12 mouse cellular contexts compared by ENCODE assay signal in the genomic region with DNA sequence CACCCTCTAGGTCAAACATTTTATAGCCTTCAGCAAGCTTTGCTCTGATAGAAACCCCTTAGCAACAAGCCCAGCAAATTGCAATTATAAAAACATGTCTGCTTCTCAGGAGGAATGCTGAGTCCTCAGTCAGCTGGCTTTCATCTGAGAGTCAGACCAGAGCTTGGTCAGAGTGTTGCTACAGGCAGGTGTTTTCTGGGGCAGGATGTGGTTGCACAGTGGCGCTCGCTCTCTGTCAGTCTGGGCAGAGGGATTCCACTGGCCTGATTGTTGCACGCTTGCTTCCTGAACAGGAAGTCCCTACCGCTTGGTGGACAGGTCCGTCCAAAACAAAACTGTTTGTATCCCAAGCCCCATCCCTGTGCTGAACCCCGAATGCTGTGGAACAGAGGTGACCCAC. TPM values are rescaled to one million over a fixed set of nuclear protein-coding genes. Genes with fewer than 3 reads are reported as not detected.
DNase-seq lines count a peak whose midpoint lies in the region; ATAC-seq and TF ChIP-seq lines count a peak whose summit lies in the region.
"Had no signal": no experiment of that assay in that cellular context is flagged by ENCODE, and none has a peak within 500 bp of the region (broad histone marks: within the 10 kb centered on the region; RNA-seq: fewer than 3 reads in every experiment).

No protein-coding gene starts in this region.

- H3K4me3 ChIP-seq in lung, embryonic 15.5 days, result no peak overlapping the region
- H3K4me3 ChIP-seq in intestine, embryonic 15.5 days (replicated peaks), result no peak overlapping the region
- no peak overlapping the region for H3K4me3 ChIP-seq in stomach, postnatal 0 days (ENCODE audit: low read depth, low read length)
- no peak overlapping the region for H3K4me3 ChIP-seq in neural tube, embryonic 15.5 days (replicated peaks)
- H3K4me3 ChIP-seq: limb, embryonic 12.5 days had no signal

- H3K9ac ChIP-seq in lung, embryonic 15.5 days, result no peak overlapping the region
- no peak overlapping the region for H3K9ac ChIP-seq in intestine, embryonic 15.5 days
- H3K9ac ChIP-seq in stomach, postnatal 0 days (ENCODE audit: low read length), result no peak overlapping the region
- no peak overlapping the region for H3K9ac ChIP-seq in neural tube, embryonic 15.5 days (replicated peaks)
- H3K9ac ChIP-seq: limb, embryonic 12.5 days had no signal

- no peaks in the 10 kb centered on the region for H3K9me3 ChIP-seq in lung, embryonic 15.5 days
- H3K9me3 ChIP-seq in intestine, embryonic 15.5 days, result no peaks in the 10 kb centered on the region
- no peaks in the 10 kb centered on the region for H3K9me3 ChIP-seq in stomach, postnatal 0 days (ENCODE audit: control insufficient read depth, low read length)
- no peaks in the 10 kb centered on the region for H3K9me3 ChIP-seq in neural tube, embryonic 15.5 days (replicated peaks)
- H3K9me3 ChIP-seq: limb, embryonic 12.5 days had no signal

- peak overlapping the region; percentile 39; the same call in 1 of the 2 replicates for H3K4me2 ChIP-seq in lung, embryonic 15.5 days
- H3K4me2 ChIP-seq in intestine, embryonic 15.5 days (replicated peaks), result peak overlapping the region; percentile 31
- H3K4me2 ChIP-seq in stomach, postnatal 0 days (replicated peaks; ENCODE audit: low read depth), result no peak overlapping the region
- H3K4me2 ChIP-seq in neural tube, embryonic 15.5 days, result no peak overlapping the region
- H3K4me2 ChIP-seq: limb, embryonic 12.5 days had no signal

- TF ChIP-seq CTCF in stomach, postnatal 0 days (IDR thresholded peaks at IDR 0.05; ENCODE audit: low read depth), result no peak

- no peaks in the 10 kb centered on the region for H3K36me3 ChIP-seq in lung, embryonic 15.5 days
- H3K36me3 ChIP-seq in intestine, embryonic 15.5 days, result no peaks in the 10 kb centered on the region
- H3K36me3 ChIP-seq in stomach, postnatal 0 days (ENCODE audit: control insufficient read depth, insufficient read depth, low read length), result no peaks in the 10 kb centered on the region
- H3K36me3 ChIP-seq in neural tube, embryonic 15.5 days, result no peaks in the 10 kb centered on the region
- H3K36me3 ChIP-seq: limb, embryonic 12.5 days had no signal

- no peak overlapping the region for H3K27ac ChIP-seq in lung, embryonic 15.5 days
- no peak overlapping the region for H3K27ac ChIP-seq in intestine, embryonic 15.5 days
- H3K27ac ChIP-seq in stomach, postnatal 0 days (replicated peaks), result no peak overlapping the region
- no peak overlapping the region for H3K27ac ChIP-seq in neural tube, embryonic 15.5 days (replicated peaks)
- H3K27ac ChIP-seq: limb, embryonic 12.5 days had no signal

- 0 out of 2 replicates have a peak, but pooled peaks cover 3% of the 10 kb centered on the region for H3K27me3 ChIP-seq in lung, embryonic 15.5 days
- H3K27me3 ChIP-seq in intestine, embryonic 15.5 days (replicated peaks), result no peaks in the 10 kb centered on the region
- H3K27me3 ChIP-seq in stomach, postnatal 0 days (ENCODE audit: control insufficient read depth, insufficient read depth, low read length), result no peaks in the 10 kb centered on the region
- no peaks in the 10 kb centered on the region for H3K27me3 ChIP-seq in neural tube, embryonic 15.5 days (replicated peaks)
- H3K27me3 ChIP-seq: limb, embryonic 12.5 days had no signal

- 46% methylated on average over 6 of the region's 6 CpGs for WGBS in lung, embryonic 15.5 days
- 30% methylated on average over 6 of the region's 6 CpGs for whole genome bisulfite sequencing in intestine, embryonic 15.5 days
- 34% methylated on average over 6 of the region's 6 CpGs for WGBS in stomach, postnatal 0 days
- 73% methylated on average over 6 of the region's 6 CpGs for WGBS in neural tube, embryonic 15.5 days

- no peak for TF ChIP-seq EP300 in stomach, postnatal 0 days (optimal IDR thresholded peaks at IDR 0.05)

- no peak for DNase-seq in lung, postnatal 14 days
- DNase-seq in Muller cell, postnatal 12 days (ENCODE audit: inconsistent ontology term), result peak; percentile 36
- DNase-seq in stomach, postnatal 0 days (ENCODE audit: low spot score), result peak; percentile 29
- no peak for DNase-seq in kidney, postnatal 10 days
- no peak for DNase-seq in right cerebral cortex, postnatal 25 days
- DNase-seq: gastrocnemius, postnatal 36 days; kidney, postnatal 36 days had no signal

- ATAC-seq in lung, embryonic 15.5 days (ENCODE audit: borderline replicate concordance, extremely low read depth, low FRiP score, low TSS enrichment), result no peak
- ATAC-seq in intestine, embryonic 15.5 days, result peak; percentile 51; the same call in 1 of the 2 replicates
- 0 out of 2 replicates have a peak, but pooled peaks have one; percentile 33 for ATAC-seq in stomach, postnatal 0 days (ENCODE audit: low FRiP score, low TSS enrichment)
- ATAC-seq in neural tube, embryonic 15.5 days (ENCODE audit: low FRiP score), result no peak

- peaks cover 5% of the 10 kb centered on the region; the same call in 1 of the 2 replicates for H3K4me1 ChIP-seq in lung, embryonic 15.5 days
- no peaks in the 10 kb centered on the region for H3K4me1 ChIP-seq in intestine, embryonic 15.5 days (replicated peaks)
- H3K4me1 ChIP-seq in stomach, postnatal 0 days (replicated peaks; ENCODE audit: control insufficient read depth, insufficient read depth), result no peaks in the 10 kb centered on the region
- H3K4me1 ChIP-seq in neural tube, embryonic 15.5 days, result peaks cover 14% of the 10 kb centered on the region

RNA-seq across cellular contexts. Expression of a gene that starts 37.4 kb away (rescaled TPM):
- polyA plus RNA-seq in lung, embryonic 15.5 days (2015; fragmentation: Nextera tagmentation; extraction: Ambion mirVana), result not detected in 2 replicates
- polyA plus RNA-seq in intestine, embryonic 15.5 days (2015; fragmentation: Nextera tagmentation; extraction: Ambion mirVana), result 0.15 and 0.19 TPM in 2 replicates
- 0.17 and 0.29 TPM in 2 replicates for polyA plus RNA-seq in stomach, postnatal 0 days (2015; fragmentation: Nextera tagmentation; extraction: Ambion mirVana)
- polyA plus RNA-seq in neural tube, embryonic 15.5 days (2015; fragmentation: Nextera tagmentation; extraction: Ambion mirVana), result not detected in 2 replicates
- polyA plus RNA-seq: limb, embryonic 12.5 days; stomach, embryonic 14.5 days had no signal

Comparison
In these comparisons a context has a peak if more than half of its experiments do, and no peak if none do; other contexts are left out.
1. ATAC-seq: peak in intestine, embryonic 15.5 days (single experiment) and stomach, postnatal 0 days (single experiment); none in lung, embryonic 15.5 days (single experiment) and neural tube, embryonic 15.5 days (single experiment).
2. H3K4me2 ChIP-seq: peak in lung, embryonic 15.5 days (single experiment) and intestine, embryonic 15.5 days (single experiment); none in stomach, postnatal 0 days (single experiment) and neural tube, embryonic 15.5 days (single experiment).
3. DNase-seq: peak in Muller cell, postnatal 12 days (single experiment) and stomach, postnatal 0 days (single experiment); none in lung, postnatal 14 days (single experiment), kidney, postnatal 10 days (single experiment) and right cerebral cortex, postnatal 25 days (single experiment).